Mouse (Mus musculus) left cerebral cortex, adult 9 months (tissue): Measurements from ENCODE around the gene Plin3.

Experiments
- DNase-seq, 2 experiments: peaks; one replicate each; pipeline ENCODE4 v3.0.0; 2022; ENCODE audit warnings: low spot score in 2 of 2

The Plin3 gene

GRCm38 (mm10) chr17:56300186-56300585 lies 7.5 kb upstream of the Plin3 start, which contains the start of gene Arrdc5:
Gene Arrdc5, minus strand, starts transcription at chr17:56300286.
- no peak for DNase-seq

GRCm38 (mm10) chr17:56298238-56298637 lies 5.6 kb upstream of the Plin3 start:
- no peak for DNase-seq

GRCm38 (mm10) chr17:56296201-56296600 lies 3.5 kb upstream of the Plin3 start:
- no peak for DNase-seq

- DNase-seq = no peak
Observed at GRCm38 (mm10) chr17:56294241-56294640, 1.6 kb upstream of the Plin3 start.

- DNase-seq = no peak
Observed at GRCm38 (mm10) chr17:56293291-56293690, 618 bp upstream of the Plin3 start.

GRCm38 (mm10) chr17:56291826-56292475 lies 722 bp downstream of the Plin3 start:
- no peak for DNase-seq

- peak in 1 of 2 experiments; percentile 80 for DNase-seq
Observed at GRCm38 (mm10) chr17:56291171-56291511, 1.5 kb downstream of the Plin3 start.

GRCm38 (mm10) chr17:56290388-56291170 lies 2.1 kb downstream of the Plin3 start:
- DNase-seq = peak in 1 of 2 experiments; percentile 80

GRCm38 (mm10) chr17:56289371-56290331 lies 3.0 kb downstream of the Plin3 start:
- no peak for DNase-seq

- DNase-seq = no peak
Observed at GRCm38 (mm10) chr17:56288866-56289265, 3.8 kb downstream of the Plin3 start.

- DNase-seq = no peak
Observed at GRCm38 (mm10) chr17:56287830-56288229, 4.8 kb downstream of the Plin3 start.

GRCm38 (mm10) chr17:56285995-56286394 lies 6.7 kb downstream of the Plin3 start:
- no peak for DNase-seq

- peak in 1 of 2 experiments; percentile 69 for DNase-seq
Observed at GRCm38 (mm10) chr17:56283316-56283715, 9.4 kb downstream of the Plin3 start.

- peak in 1 of 2 experiments; percentile 54 for DNase-seq
Observed at GRCm38 (mm10) chr17:56282802-56283201, 9.9 kb downstream of the Plin3 start.

- DNase-seq = no peak
Observed at GRCm38 (mm10) chr17:56281193-56281592, 11.5 kb downstream of the Plin3 start.

- DNase-seq = no peak
Observed at GRCm38 (mm10) chr17:56279481-56280155, 13.1 kb downstream of the Plin3 start.

GRCm38 (mm10) chr17:56278340-56278739 lies 14.3 kb downstream of the Plin3 start:
- DNase-seq = no peak

- no peak for DNase-seq
Observed at GRCm38 (mm10) chr17:56277567-56277893, 15.1 kb downstream of the Plin3 start.

- DNase-seq = peak in 1 of 2 experiments; percentile 86
Observed at GRCm38 (mm10) chr17:56276643-56277566, 15.8 kb downstream of the Plin3 start, which contains the start of gene Ticam1. Gene Ticam1, minus strand, starts transcription at chr17:56276786.

- no peak for DNase-seq
Observed at GRCm38 (mm10) chr17:56275842-56276480, 16.7 kb downstream of the Plin3 start.
